Mouse (Mus musculus) erythroblast, embryonic 14.5 days (primary cell): Measurements from ENCODE around the gene Neb. TPM values are rescaled to one million over a fixed set of nuclear protein-coding genes. Genes with fewer than 3 reads are reported as not detected.

ENCODE experiments used
- H3K27me3 ChIP-seq: 2 replicates; pipeline ENCODE4 v1.6.1; 2012; ENCODE audit warnings: inconsistent platforms; ENCODE audit not compliant: control insufficient read depth
- H3K36me3 ChIP-seq: 2 replicates; pipeline ENCODE4 v1.6.1; 2012; ENCODE audit warnings: mild to moderate bottlenecking, inconsistent platforms; ENCODE audit not compliant: control insufficient read depth
- H3K4me1 ChIP-seq: 2 replicates; pipeline ENCODE4 v1.6.1; 2012; ENCODE audit warnings: inconsistent platforms; ENCODE audit not compliant: control insufficient read depth
- H3K4me3 ChIP-seq: replicated peaks from 2 replicates; pipeline ENCODE3; 2012; ENCODE audit warnings: moderate library complexity, mild to moderate bottlenecking, inconsistent platforms
- H3K9me3 ChIP-seq: 2 replicates; pipeline ENCODE4 v1.6.1; 2012; ENCODE audit warnings: low read length, inconsistent platforms, mixed read lengths; ENCODE audit not compliant: control insufficient read depth
- GATA1 ChIP-seq: IDR thresholded peaks from 2 replicates; pipeline ENCODE4 v1.6.1; 2012; ENCODE audit warnings: low read length, inconsistent platforms, mixed read lengths
- TAL1 ChIP-seq: IDR thresholded peaks from 3 replicates; pipeline ENCODE4 v1.6.1; 2012; ENCODE audit warnings: low read length, inconsistent platforms, mixed read lengths
- polyA plus RNA-seq: library from polyadenylated mRNA; stranded (reverse); fragments of >175 nt; gene quantifications from 2 replicates; pipeline ENCODE4 v1.2.3, GENCODE M21; 2012

Gene Neb
- polyA plus RNA-seq, 1 experiment, result not detected

GRCm38 (mm10) chr2:52386037-52386436, 7.8 kb upstream of the Neb start:
- TF ChIP-seq GATA1, result no peak
- TF ChIP-seq TAL1, result no peak
- Histone ChIP-seq H3K4me1 (no peaks in the 10 kb centered on the region), H3K27me3 (no peaks in the 10 kb centered on the region), H3K4me3 (no peak overlapping the region), H3K9me3 (no peaks in the 10 kb centered on the region), H3K36me3 (no peaks in the 10 kb centered on the region)

GRCm38 (mm10) chr2:52378848-52379261, 581 bp upstream of the Neb start:
- Histone ChIP-seq H3K9me3 (no peaks in the 10 kb centered on the region), H3K4me3 (peak overlapping the region; percentile 47), H3K4me1 (peaks cover 8% of the 10 kb centered on the region), H3K36me3 (no peaks in the 10 kb centered on the region), H3K27me3 (no peaks in the 10 kb centered on the region)
- TF ChIP-seq GATA1, result no peak
- no peak for TF ChIP-seq TAL1

- Histone ChIP-seq H3K27me3 (no peaks in the 10 kb centered on the region), H3K9me3 (no peaks in the 10 kb centered on the region), H3K36me3 (no peaks in the 10 kb centered on the region), H3K4me3 (peak overlapping the region; percentile 47), H3K4me1 (peaks cover 8% of the 10 kb centered on the region)
- TF ChIP-seq TAL1, result no peak
- no peak for TF ChIP-seq GATA1
Measured at GRCm38 (mm10) chr2:52377706-52378447, 397 bp downstream of the Neb start.

- H3K9me3 ChIP-seq, result no peaks in the 10 kb centered on the region
- peaks cover 8% of the 10 kb centered on the region for H3K4me1 ChIP-seq
- H3K27me3 ChIP-seq, result no peaks in the 10 kb centered on the region
- TF ChIP-seq GATA1 (no peak), TAL1 (no peak)
- no peak overlapping the region for H3K4me3 ChIP-seq
- H3K36me3 ChIP-seq, result no peaks in the 10 kb centered on the region
Measured at GRCm38 (mm10) chr2:52374706-52375105, 3.6 kb downstream of the Neb start.

- no peaks in the 10 kb centered on the region for H3K9me3 ChIP-seq
- no peak overlapping the region for H3K4me3 ChIP-seq
- TF ChIP-seq GATA1 (no peak), TAL1 (no peak)
- H3K27me3 ChIP-seq, result no peaks in the 10 kb centered on the region
- H3K36me3 ChIP-seq, result no peaks in the 10 kb centered on the region
- H3K4me1 ChIP-seq, result no peaks in the 10 kb centered on the region
Measured at GRCm38 (mm10) chr2:52372480-52372879, 5.8 kb downstream of the Neb start.

- Histone ChIP-seq H3K4me1 (no peaks in the 10 kb centered on the region), H3K9me3 (no peaks in the 10 kb centered on the region), H3K27me3 (no peaks in the 10 kb centered on the region), H3K4me3 (no peak overlapping the region), H3K36me3 (no peaks in the 10 kb centered on the region)
- TF ChIP-seq TAL1 (no peak), GATA1 (no peak)
Measured at GRCm38 (mm10) chr2:52372080-52372479, 6.2 kb downstream of the Neb start.

GRCm38 (mm10) chr2:52371066-52371465, 7.2 kb downstream of the Neb start:
- Histone ChIP-seq H3K36me3 (no peaks in the 10 kb centered on the region), H3K9me3 (no peaks in the 10 kb centered on the region), H3K4me3 (no peak overlapping the region), H3K4me1 (no peaks in the 10 kb centered on the region), H3K27me3 (no peaks in the 10 kb centered on the region)
- TF ChIP-seq GATA1 (no peak), TAL1 (no peak)

- H3K4me3 ChIP-seq, result no peak overlapping the region
- TF ChIP-seq GATA1 (no peak), TAL1 (no peak)
- no peaks in the 10 kb centered on the region for H3K36me3 ChIP-seq
- H3K9me3 ChIP-seq, result no peaks in the 10 kb centered on the region
- H3K27me3 ChIP-seq, result no peaks in the 10 kb centered on the region
- no peaks in the 10 kb centered on the region for H3K4me1 ChIP-seq
Measured at GRCm38 (mm10) chr2:52369622-52370021, 8.7 kb downstream of the Neb start.

- TF ChIP-seq TAL1 (no peak), GATA1 (no peak)
- H3K27me3 ChIP-seq, result no peaks in the 10 kb centered on the region
- no peaks in the 10 kb centered on the region for H3K9me3 ChIP-seq
- no peak overlapping the region for H3K4me3 ChIP-seq
- no peaks in the 10 kb centered on the region for H3K4me1 ChIP-seq
- no peaks in the 10 kb centered on the region for H3K36me3 ChIP-seq
Measured at GRCm38 (mm10) chr2:52367665-52368064, 10.6 kb downstream of the Neb start.

- Histone ChIP-seq H3K4me1 (no peaks in the 10 kb centered on the region), H3K36me3 (no peaks in the 10 kb centered on the region), H3K27me3 (no peaks in the 10 kb centered on the region), H3K4me3 (no peak overlapping the region), H3K9me3 (no peaks in the 10 kb centered on the region)
- TF ChIP-seq GATA1 (no peak), TAL1 (no peak)
Measured at GRCm38 (mm10) chr2:52367248-52367647, 11.0 kb downstream of the Neb start.
